Mouse (Mus musculus): ENCODE measurements around the gene Frem1. TPM values are rescaled to one million over a fixed set of nuclear protein-coding genes. Genes with fewer than 3 reads are reported as not detected.

Frem1 gene
- total and polyA plus RNA-seq, 3 experiments, result not detected

- dilution Hi-C loops (cut with MboI; ENCODE audit: extremely low pct_ligation_motif_present, extremely low pct_unique_long_range_greater_than_20kb, low sequenced_read_pairs), result no loop called here
- Histone ChIP-seq H3K4me3 (replicated peaks in 1 of 3; ENCODE audit: low read depth in 2 of 3, low read length in 2 of 3, poor library complexity in 1 of 3) (no peak overlapping the region), H3K27me3 (replicated peaks) (no peaks in the 10 kb centered on the region), H3K4me2 (ENCODE audit: insufficient read depth, low read depth, poor library complexity, severe bottlenecking) (no peak overlapping the region), H3K36me3 (replicated peaks in 1 of 2; ENCODE audit: control insufficient read depth in 1 of 2, insufficient read depth in 1 of 2, low read length in 1 of 2) (no peaks in the 10 kb centered on the region), H3K27ac (ENCODE audit: insufficient read depth, low read depth) (no peak overlapping the region), H3K4me1 (ENCODE audit: control insufficient read depth in 1 of 2, insufficient read depth in 2 of 2) (no peaks in the 10 kb centered on the region), H3K9ac (ENCODE audit: insufficient read depth, low read depth) (no peak overlapping the region), H3K79me2 (replicated peaks; ENCODE audit: control insufficient read depth, extremely low read depth, insufficient read depth, poor library complexity, severe bottlenecking) (no peaks in the 10 kb centered on the region), H3K9me3 (replicated peaks; ENCODE audit: low read length) (no peaks in the 10 kb centered on the region)
- DNase-seq (ENCODE audit: extremely low read depth), result no peak
- TF ChIP-seq GABPA (IDR thresholded peaks at IDR 0.05; ENCODE audit: insufficient replicate concordance, low read depth, low read length) (no peak), USF2 (conservative IDR thresholded peaks at IDR 0.05; ENCODE audit: low read depth, low read length) (no peak), RAD21 (IDR thresholded peaks at IDR 0.05; ENCODE audit: low read depth, low read length) (no peak), EP300 (IDR thresholded peaks at IDR 0.05; ENCODE audit: low read length) (no peak), ZC3H11A (IDR thresholded peaks at IDR 0.05; ENCODE audit: low read depth, low read length) (no peak), JUND (conservative IDR thresholded peaks at IDR 0.05; ENCODE audit: low read depth, low read length) (no peak), USF1 (IDR thresholded peaks at IDR 0.05; ENCODE audit: low read depth, low read length) (no peak), ZNF384 (IDR thresholded peaks at IDR 0.05; ENCODE audit: low read depth, low read length) (no peak), ZMIZ1 (IDR thresholded peaks at IDR 0.05; ENCODE audit: low read depth, low read length) (no peak), SIN3A (IDR thresholded peaks at IDR 0.05; ENCODE audit: low read length) (no peak), CHD2 (IDR thresholded peaks at IDR 0.05; ENCODE audit: low read length) (no peak), ELF1 (IDR thresholded peaks at IDR 0.05; ENCODE audit: low read depth, low read length) (no peak), UBTF (IDR thresholded peaks at IDR 0.05; ENCODE audit: low read depth, low read length) (no peak), MYC (IDR thresholded peaks at IDR 0.05; ENCODE audit: low read depth, low read length) (no peak), KAT2A (IDR thresholded peaks at IDR 0.05; ENCODE audit: insufficient replicate concordance, low read length) (no peak), BHLHE40 (IDR thresholded peaks at IDR 0.05; ENCODE audit: low read depth, low read length) (no peak), MXI1 (IDR thresholded peaks at IDR 0.05; ENCODE audit: low read depth, low read length) (no peak), HCFC1 (IDR thresholded peaks at IDR 0.05; ENCODE audit: low read depth, low read length) (no peak), RCOR1 (conservative IDR thresholded peaks at IDR 0.05; ENCODE audit: low read depth, low read length) (no peak)
- in situ Hi-C loops (cut with MboI; ENCODE audit: low pct_ligation_motif_present, low pct_unique_long_range_greater_than_20kb, low sequenced_read_pairs), result no loop called here
These were observed 135.5 kb downstream of the Frem1 start for GRCm38 (mm10) chr4:82916678-82917050.

GRCm38 (mm10) chr4:82916003-82916677 is 136.0 kb downstream of the Frem1 start:
- Histone ChIP-seq H3K9ac (ENCODE audit: insufficient read depth, low read depth) (no peak overlapping the region), H3K4me2 (ENCODE audit: insufficient read depth, low read depth, poor library complexity, severe bottlenecking) (no peak overlapping the region), H3K4me1 (ENCODE audit: control insufficient read depth in 1 of 2, insufficient read depth in 2 of 2) (no peaks in the 10 kb centered on the region), H3K27me3 (replicated peaks) (no peaks in the 10 kb centered on the region), H3K27ac (ENCODE audit: insufficient read depth, low read depth) (no peak overlapping the region), H3K36me3 (replicated peaks in 1 of 2; ENCODE audit: control insufficient read depth in 1 of 2, insufficient read depth in 1 of 2, low read length in 1 of 2) (no peaks in the 10 kb centered on the region), H3K4me3 (replicated peaks in 1 of 3; ENCODE audit: low read depth in 2 of 3, low read length in 2 of 3, poor library complexity in 1 of 3) (no peak overlapping the region), H3K9me3 (replicated peaks; ENCODE audit: low read length) (no peaks in the 10 kb centered on the region), H3K79me2 (replicated peaks; ENCODE audit: control insufficient read depth, extremely low read depth, insufficient read depth, poor library complexity, severe bottlenecking) (no peaks in the 10 kb centered on the region)
- no peak for TF ChIP-seq ETS1 (conservative IDR thresholded peaks at IDR 0.05; ENCODE audit: low read depth, low read length)
- TF ChIP-seq SIN3A (IDR thresholded peaks at IDR 0.05; ENCODE audit: low read length), result no peak
- no peak for TF ChIP-seq POLR2AphosphoS2 (IDR thresholded peaks at IDR 0.05; ENCODE audit: low read depth, low read length)
- no peak for TF ChIP-seq HCFC1 (IDR thresholded peaks at IDR 0.05; ENCODE audit: low read depth, low read length)
- DNase-seq (ENCODE audit: extremely low read depth), result no peak
- dilution Hi-C loops (cut with MboI; ENCODE audit: extremely low pct_ligation_motif_present, extremely low pct_unique_long_range_greater_than_20kb, low sequenced_read_pairs), result no loop called here
- in situ Hi-C loops (cut with MboI; ENCODE audit: low pct_ligation_motif_present, low pct_unique_long_range_greater_than_20kb, low sequenced_read_pairs), result no loop called here

Data from CH12.LX (cell line).